Mouse (Mus musculus) megakaryocyte-erythroid progenitor cell, adult 5 weeks (primary cell): ENCODE data around the gene Gm49450. TPM values are rescaled to one million over a fixed set of nuclear protein-coding genes. Genes with fewer than 3 reads are reported as not detected.

Source experiments
- polyA plus RNA-seq: library from polyadenylated mRNA; stranded (reverse); fragments of >175 nt; gene quantifications from 2 replicates; pipeline ENCODE4 v1.2.3, GENCODE M21; 2012

The Gm49450 gene
- 9.9 TPM in 1 of 2 replicates, not detected in the other for polyA plus RNA-seq

GRCm38 (mm10) chr15:98953401-98954356 lies at the start of gene Gm49450, which contains the start of gene Tuba1a:
Gene Gm49450 (minus strand): TSS chr15:98953551.
Gene Tuba1a (minus strand): TSS chr15:98953703.

GRCm38 (mm10) chr15:98934217-98934839 lies 19.0 kb downstream of the Gm49450 start, which contains the start of gene Tuba1b:
Gene Tuba1b (minus strand): TSS chr15:98934565.

GRCm38 (mm10) chr15:98917538-98918498 lies 35.5 kb downstream of the Gm49450 start, which contains the start of gene Lmbr1l:
Gene Lmbr1l (minus strand): TSS chr15:98918231.

GRCm38 (mm10) chr15:98897928-98898800 lies 55.2 kb downstream of the Gm49450 start, which contains the start of gene Dhh:
Gene Dhh (minus strand): TSS chr15:98898540.

GRCm38 (mm10) chr15:98893940-98894745 lies 59.2 kb downstream of the Gm49450 start, which contains the start of gene Rhebl1:
Gene Rhebl1 (minus strand): TSS chr15:98894540.

Other genes with a start within 250 kb of the Gm49450 start
- not detected in 2 replicates for gene Ccdc65, start 245.3 kb downstream of the Gm49450 start, polyA plus RNA-seq
- gene Fkbp11, start 225.4 kb downstream of the Gm49450 start, polyA plus RNA-seq = 31.9 and 46.9 TPM in 2 replicates
- gene Arf3, start 190.3 kb downstream of the Gm49450 start, polyA plus RNA-seq = 25.1 TPM in 2 replicates
- 4.8 and 6.5 TPM in 2 replicates for gene Wnt10b, start 175.4 kb downstream of the Gm49450 start, polyA plus RNA-seq
- gene Wnt1, start 163.7 kb downstream of the Gm49450 start, polyA plus RNA-seq = 0.12 TPM in 1 of 2 replicates, not detected in the other
- 0.26 and 0.35 TPM in 2 replicates for gene Ddn, start 144.1 kb downstream of the Gm49450 start, polyA plus RNA-seq
- gene Prkag1, start 122.0 kb downstream of the Gm49450 start, polyA plus RNA-seq = 127 and 129 TPM in 2 replicates
- gene Kmt2d, start 82.3 kb downstream of the Gm49450 start, polyA plus RNA-seq = 39.2 and 64.9 TPM in 2 replicates
- gene Rhebl1, start 59.0 kb downstream of the Gm49450 start, polyA plus RNA-seq = 2.7 and 2.8 TPM in 2 replicates
- gene Dhh, start 55.0 kb downstream of the Gm49450 start, polyA plus RNA-seq = not detected in 2 replicates
- gene Lmbr1l, start 35.3 kb downstream of the Gm49450 start, polyA plus RNA-seq = 25.8 and 31.6 TPM in 2 replicates
- gene Tuba1b, start 19.0 kb downstream of the Gm49450 start, polyA plus RNA-seq = 311 and 355 TPM in 2 replicates
- gene Tuba1a, start 152 bp upstream of the Gm49450 start, polyA plus RNA-seq = 20.5 and 31.9 TPM in 2 replicates
- gene Tuba1c, start 76.3 kb upstream of the Gm49450 start, polyA plus RNA-seq = 29.3 and 45.8 TPM in 2 replicates
- gene Prph, start 101.6 kb upstream of the Gm49450 start, polyA plus RNA-seq = 0.21 and 0.74 TPM in 2 replicates
- gene Troap, start 121.0 kb upstream of the Gm49450 start, polyA plus RNA-seq = 33.9 and 51.5 TPM in 2 replicates
- not detected in 2 replicates for gene C1ql4, start 134.3 kb upstream of the Gm49450 start, polyA plus RNA-seq
- not detected in 2 replicates for gene Dnajc22, start 139.6 kb upstream of the Gm49450 start, polyA plus RNA-seq
- 0.12 and 0.16 TPM in 2 replicates for gene Spats2, start 172.4 kb upstream of the Gm49450 start, polyA plus RNA-seq